Mouse (Mus musculus) lung, postnatal 36 days (tissue): ENCODE results near the gene Klf3.
"Not testable (repeated sequence)": the region's sequence is repeated elsewhere in the genome, so short reads cannot be mapped to it uniquely, and the experiment has no call there.

Experiments used
- DNase-seq: peaks from one replicate; pipeline ENCODE4 v3.0.0; 2022; ENCODE audit warnings: mixed read lengths

Klf3 gene

DNA sequence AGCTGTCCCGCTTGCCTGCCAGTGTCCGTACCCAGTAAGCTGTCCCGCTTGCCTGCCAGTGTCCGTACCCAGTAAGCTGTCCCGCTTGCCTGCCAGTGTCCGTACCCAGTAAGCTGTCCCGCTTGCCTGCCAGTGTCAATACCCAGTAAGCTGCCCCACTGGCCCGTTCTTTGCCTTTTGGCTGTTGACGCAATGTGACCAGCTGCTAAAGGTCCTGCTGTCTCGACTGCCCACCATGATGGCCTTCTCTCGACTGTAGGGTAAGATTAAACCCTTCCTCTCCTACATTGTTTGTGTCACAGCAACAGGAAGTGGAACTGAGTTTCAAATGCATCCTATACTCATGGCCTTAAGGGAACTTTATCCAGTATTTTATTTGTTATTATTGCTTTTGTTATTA, 78.8 kb downstream of the Klf3 start:
- not testable (repeated sequence) for DNase-seq
